Mouse (Mus musculus): ENCODE measurements around the gene Haus2. TPM values are rescaled to one million over a fixed set of nuclear protein-coding genes. Genes with fewer than 3 reads are reported as not detected.

Haus2 gene
- 21.9 TPM for polyA plus RNA-seq (2017; shearing (Covaris generic))

GRCm38 (mm10) chr2:120608830-120609723 lies at the start of gene Haus2, which contains the start of gene Lrrc57:
Gene Haus2 (plus strand): TSS chr2:120609383.
Gene Lrrc57 (minus strand): TSS chr2:120609520.

GRCm38 (mm10) chr2:120563235-120563990 lies 45.8 kb upstream of the Haus2 start, which contains the start of gene Zfp106:
Gene Zfp106 (minus strand): TSS chr2:120563843.

GRCm38 (mm10) chr2:120566886-120567797 lies 42.0 kb upstream of the Haus2 start, which contains the start of gene Snap23:
Gene Snap23 (plus strand): TSS chr2:120567671.

GRCm38 (mm10) chr2:120628886-120629735 lies 19.9 kb downstream of the Haus2 start, which contains the start of gene Stard9:
Gene Stard9 (plus strand): TSS chr2:120629121.

Other genes with a start within 250 kb of the Haus2 start
- 27.0 TPM for gene Ganc, start 205.5 kb upstream of the Haus2 start, polyA plus RNA-seq (2017; shearing (Covaris generic))
- 32.4 TPM for gene Tmem87a, start 205.3 kb upstream of the Haus2 start, polyA plus RNA-seq (2017; shearing (Covaris generic))
- 71.0 TPM for gene Capn3, start 153.4 kb upstream of the Haus2 start, polyA plus RNA-seq (2017; shearing (Covaris generic))
- gene Zfp106, start 45.5 kb upstream of the Haus2 start, polyA plus RNA-seq (2017; shearing (Covaris generic)), result 48.8 TPM
- 57.0 TPM for gene Snap23, start 41.7 kb upstream of the Haus2 start, polyA plus RNA-seq (2017; shearing (Covaris generic))
- 34.4 TPM for gene Lrrc57, start 137 bp downstream of the Haus2 start, polyA plus RNA-seq (2017; shearing (Covaris generic))
- 0.29 TPM for gene Stard9, start 19.7 kb downstream of the Haus2 start, polyA plus RNA-seq (2017; shearing (Covaris generic))
- gene Cdan1, start 240.7 kb downstream of the Haus2 start, polyA plus RNA-seq (2017; shearing (Covaris generic)), result 2.0 TPM
- 0.83 TPM for gene Ttbk2, start 241.2 kb downstream of the Haus2 start, polyA plus RNA-seq (2017; shearing (Covaris generic))

Measured in activated CD4-positive, CD25-positive, alpha-beta regulatory T cell, adult 9 weeks (primary cell).